Mouse (Mus musculus): Measurements from ENCODE around the gene Susd2. TPM values are rescaled to one million over a fixed set of nuclear protein-coding genes. Genes with fewer than 3 reads are reported as not detected.

Gene Susd2
- polyA plus RNA-seq, 1 experiment from 2014 or later: 2.1 TPM

- WGBS (ENCODE audit: insufficient replicate concordance): 76% methylated on average over 7 of the region's 7 CpGs
- no peak overlapping the region for H3K27ac ChIP-seq (ENCODE audit: low read depth, low read length)
Observed at GRCm38 (mm10) chr10:75676819-75677565, 33.2 kb upstream of the Susd2 start.

DNA sequence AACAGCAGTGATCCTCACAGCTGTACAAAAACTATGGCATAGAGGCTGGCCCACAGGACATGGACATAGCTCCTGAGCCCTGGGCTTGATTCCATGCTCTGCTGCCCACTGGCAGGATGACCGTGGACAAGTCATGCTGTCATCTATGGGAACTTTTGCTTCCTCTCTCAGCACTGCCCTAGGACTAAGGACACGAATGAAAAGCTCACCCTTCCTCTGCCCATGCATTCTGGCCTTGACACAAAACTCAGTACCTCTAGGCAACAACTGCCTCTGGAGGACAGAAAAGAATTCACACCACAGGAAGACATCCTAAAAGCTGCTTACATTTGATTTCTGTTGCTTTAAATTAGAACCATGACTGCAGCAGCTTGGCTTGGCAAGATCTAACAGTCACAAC is 32.5 kb upstream of the Susd2 start:
- Histone ChIP-seq H3K27ac (ENCODE audit: low read depth, low read length) (no peak overlapping the region), H3K9me3 (replicated peaks; ENCODE audit: control insufficient read depth, low read length) (no peaks in the 10 kb centered on the region), H3K4me3 (ENCODE audit: low read depth, low read length) (no peak overlapping the region), H3K36me3 (ENCODE audit: control insufficient read depth, insufficient read depth, low read length) (0 out of 2 replicates have a peak, but pooled peaks cover 2% of the 10 kb centered on the region), H3K4me1 (ENCODE audit: control insufficient read depth, insufficient read depth, low read length) (0 out of 2 replicates have a peak, but pooled peaks cover 4% of the 10 kb centered on the region), H3K9ac (ENCODE audit: low read depth, low read length) (no peak overlapping the region), H3K27me3 (ENCODE audit: control insufficient read depth, insufficient read depth, low read length) (no peaks in the 10 kb centered on the region), H3K4me2 (no peak overlapping the region)
- ATAC-seq (replicated peaks; ENCODE audit: insufficient number of reproducible peaks, low FRiP score, low TSS enrichment): no peak
- 70% methylated on average over 2 of the region's 2 CpGs for WGBS (ENCODE audit: insufficient replicate concordance)

More at GRCm38 (mm10) chr10:75676819-75677565, 33.2 kb upstream of the Susd2 start:
- ATAC-seq (replicated peaks; ENCODE audit: insufficient number of reproducible peaks, low FRiP score, low TSS enrichment): no peak
- H3K27me3 ChIP-seq (ENCODE audit: control insufficient read depth, insufficient read depth, low read length): no peaks in the 10 kb centered on the region
- 0 out of 2 replicates have a peak, but pooled peaks cover 4% of the 10 kb centered on the region for H3K4me1 ChIP-seq (ENCODE audit: control insufficient read depth, insufficient read depth, low read length)
- no peak overlapping the region for H3K4me3 ChIP-seq (ENCODE audit: low read depth, low read length)
- 0 out of 2 replicates have a peak, but pooled peaks cover 2% of the 10 kb centered on the region for H3K36me3 ChIP-seq (ENCODE audit: control insufficient read depth, insufficient read depth, low read length)
- H3K9me3 ChIP-seq (replicated peaks; ENCODE audit: control insufficient read depth, low read length): no peaks in the 10 kb centered on the region
- no peak overlapping the region for H3K9ac ChIP-seq (ENCODE audit: low read depth, low read length)
- H3K4me2 ChIP-seq: no peak overlapping the region

GRCm38 (mm10) chr10:75675594-75675993 is 31.8 kb upstream of the Susd2 start:
- no peak overlapping the region for H3K4me3 ChIP-seq (ENCODE audit: low read depth, low read length)
- 92% methylated on average over 8 of the region's 8 CpGs for WGBS (ENCODE audit: insufficient replicate concordance)
- H3K9ac ChIP-seq (ENCODE audit: low read depth, low read length): no peak overlapping the region
- no peak for ATAC-seq (replicated peaks; ENCODE audit: insufficient number of reproducible peaks, low FRiP score, low TSS enrichment)
- H3K9me3 ChIP-seq (replicated peaks; ENCODE audit: control insufficient read depth, low read length): no peaks in the 10 kb centered on the region
- H3K4me1 ChIP-seq (ENCODE audit: control insufficient read depth, insufficient read depth, low read length): 0 out of 2 replicates have a peak, but pooled peaks cover 4% of the 10 kb centered on the region
- no peaks in the 10 kb centered on the region for H3K27me3 ChIP-seq (ENCODE audit: control insufficient read depth, insufficient read depth, low read length)
- H3K36me3 ChIP-seq (ENCODE audit: control insufficient read depth, insufficient read depth, low read length): 0 out of 2 replicates have a peak, but pooled peaks cover 2% of the 10 kb centered on the region
- no peak overlapping the region for H3K4me2 ChIP-seq
- no peak overlapping the region for H3K27ac ChIP-seq (ENCODE audit: low read depth, low read length)

DNA sequence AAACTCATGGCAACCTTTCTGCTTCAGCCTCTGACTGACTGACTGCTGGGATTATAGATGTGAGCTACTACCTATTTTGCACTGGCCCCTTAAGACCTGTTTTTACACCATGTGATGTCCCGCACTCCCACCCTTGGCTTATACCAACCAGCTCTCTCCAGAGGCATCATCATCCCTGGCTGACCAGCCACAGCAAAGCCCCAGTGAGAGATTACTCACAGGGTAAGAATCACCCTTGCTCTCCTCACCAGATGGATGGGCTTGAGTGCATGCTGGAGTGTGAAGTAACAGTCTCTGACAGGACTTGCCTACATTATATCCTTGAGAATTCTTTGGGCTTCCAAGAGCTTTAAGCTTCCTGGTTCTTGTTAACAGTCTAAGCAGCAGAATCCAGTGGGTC is 26.1 kb upstream of the Susd2 start:
- peaks cover 18% of the 10 kb centered on the region for H3K4me1 ChIP-seq (ENCODE audit: control insufficient read depth, insufficient read depth, low read length)
- no peak overlapping the region for H3K27ac ChIP-seq (ENCODE audit: low read depth, low read length)
- H3K9me3 ChIP-seq (replicated peaks; ENCODE audit: control insufficient read depth, low read length): no peaks in the 10 kb centered on the region
- H3K27me3 ChIP-seq (ENCODE audit: control insufficient read depth, insufficient read depth, low read length): peaks cover 10% of the 10 kb centered on the region
- H3K9ac ChIP-seq (ENCODE audit: low read depth, low read length): no peak overlapping the region
- 94% methylated on average over 1 of the region's 1 CpGs for WGBS (ENCODE audit: insufficient replicate concordance)
- ATAC-seq (replicated peaks; ENCODE audit: insufficient number of reproducible peaks, low FRiP score, low TSS enrichment): no peak
- H3K4me3 ChIP-seq (ENCODE audit: low read depth, low read length): no peak overlapping the region
- H3K36me3 ChIP-seq (ENCODE audit: control insufficient read depth, insufficient read depth, low read length): no peaks in the 10 kb centered on the region; the same call in 1 of the 2 replicates
- no peak overlapping the region for H3K4me2 ChIP-seq

DNA sequence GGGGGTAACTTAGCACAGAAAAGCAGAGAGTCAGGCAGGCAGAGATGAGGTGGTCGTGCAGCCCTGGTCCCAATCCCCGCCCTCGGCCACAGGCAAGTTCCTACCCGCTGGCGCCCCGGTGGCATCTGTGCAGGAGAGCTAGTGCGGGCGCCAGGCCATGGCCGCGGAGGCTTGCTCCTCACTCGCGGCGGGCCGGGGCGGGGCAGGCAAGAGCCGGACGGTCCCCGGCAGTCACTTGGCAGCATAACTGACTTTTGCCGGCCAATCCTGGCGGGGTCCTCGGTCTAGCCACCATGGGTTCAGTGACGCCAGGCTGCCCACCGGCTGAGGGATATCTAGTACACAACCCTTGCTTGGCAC is 24.1 kb upstream of the Susd2 start:
- no peaks in the 10 kb centered on the region; the same call in 1 of the 2 replicates for H3K36me3 ChIP-seq (ENCODE audit: control insufficient read depth, insufficient read depth, low read length)
- peak overlapping the region; percentile 66 for H3K27ac ChIP-seq (ENCODE audit: low read depth, low read length)
- under 1% methylated on average over 22 of the region's 23 CpGs for WGBS (ENCODE audit: insufficient replicate concordance)
- H3K4me1 ChIP-seq (ENCODE audit: control insufficient read depth, insufficient read depth, low read length): peaks cover 18% of the 10 kb centered on the region
- H3K9me3 ChIP-seq (replicated peaks; ENCODE audit: control insufficient read depth, low read length): no peaks in the 10 kb centered on the region
- H3K9ac ChIP-seq (ENCODE audit: low read depth, low read length): peak overlapping the region; percentile 59
- peak overlapping the region; percentile 99 for H3K4me2 ChIP-seq
- H3K27me3 ChIP-seq (ENCODE audit: control insufficient read depth, insufficient read depth, low read length): peaks cover 10% of the 10 kb centered on the region
- peak overlapping the region; percentile 73 for H3K4me3 ChIP-seq (ENCODE audit: low read depth, low read length)
- peak; percentile 60; the same call in 1 of the 2 replicates for ATAC-seq (replicated peaks; ENCODE audit: insufficient number of reproducible peaks, low FRiP score, low TSS enrichment)

- H3K36me3 ChIP-seq (ENCODE audit: control insufficient read depth, insufficient read depth, low read length): no peaks in the 10 kb centered on the region; the same call in 1 of the 2 replicates
- peak overlapping the region; percentile 59 for H3K9ac ChIP-seq (ENCODE audit: low read depth, low read length)
- peaks cover 10% of the 10 kb centered on the region for H3K27me3 ChIP-seq (ENCODE audit: control insufficient read depth, insufficient read depth, low read length)
- peaks cover 18% of the 10 kb centered on the region for H3K4me1 ChIP-seq (ENCODE audit: control insufficient read depth, insufficient read depth, low read length)
- peak overlapping the region; percentile 73 for H3K4me3 ChIP-seq (ENCODE audit: low read depth, low read length)
- H3K27ac ChIP-seq (ENCODE audit: low read depth, low read length): peak overlapping the region; percentile 66
- H3K4me2 ChIP-seq: peak overlapping the region; percentile 99
- WGBS (ENCODE audit: insufficient replicate concordance): under 1% methylated on average over 63 of the region's 63 CpGs
- peak; percentile 65 for ATAC-seq (replicated peaks; ENCODE audit: insufficient number of reproducible peaks, low FRiP score, low TSS enrichment)
- H3K9me3 ChIP-seq (replicated peaks; ENCODE audit: control insufficient read depth, low read length): no peaks in the 10 kb centered on the region
Observed at GRCm38 (mm10) chr10:75667115-75667910, 23.5 kb upstream of the Susd2 start.

DNA sequence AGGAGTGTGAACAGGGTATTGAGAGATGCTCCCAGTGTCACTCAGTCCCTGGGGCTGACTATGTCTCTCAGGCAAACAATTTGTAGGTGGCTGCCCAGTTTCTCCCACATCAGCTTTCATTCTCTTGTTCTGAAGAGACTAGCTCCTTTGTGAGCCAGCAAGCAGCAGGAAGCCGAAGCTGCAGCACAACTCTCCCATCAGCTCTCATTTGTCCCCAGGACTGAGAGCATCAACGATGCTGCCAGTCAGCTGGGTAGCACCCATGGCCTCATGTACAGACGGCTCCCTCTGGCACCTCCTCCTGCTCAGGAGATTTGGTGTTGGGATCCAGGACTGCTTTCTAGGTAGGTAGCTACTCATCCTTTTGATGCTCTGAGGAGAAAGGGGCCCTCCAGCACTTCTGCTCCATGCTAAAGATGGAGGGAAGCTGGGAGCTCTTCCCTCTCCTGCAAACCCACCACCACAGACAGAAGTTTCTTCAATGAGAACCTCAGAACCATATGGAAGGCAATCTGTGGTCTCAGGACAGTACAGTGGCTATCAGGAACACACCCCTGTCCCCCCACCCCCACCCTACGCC is 22.7 kb upstream of the Susd2 start:
- Histone ChIP-seq H3K36me3 (ENCODE audit: control insufficient read depth, insufficient read depth, low read length) (no peaks in the 10 kb centered on the region; the same call in none of the 2 replicates), H3K4me1 (ENCODE audit: control insufficient read depth, insufficient read depth, low read length) (peaks cover 18% of the 10 kb centered on the region), H3K9ac (ENCODE audit: low read depth, low read length) (peak overlapping the region; percentile 59), H3K27ac (ENCODE audit: low read depth, low read length) (no peak overlapping the region), H3K9me3 (replicated peaks; ENCODE audit: control insufficient read depth, low read length) (no peaks in the 10 kb centered on the region), H3K27me3 (ENCODE audit: control insufficient read depth, insufficient read depth, low read length) (peaks cover 10% of the 10 kb centered on the region), H3K4me2 (peak overlapping the region; percentile 99), H3K4me3 (ENCODE audit: low read depth, low read length) (peak overlapping the region; percentile 73)
- no peak for ATAC-seq (replicated peaks; ENCODE audit: insufficient number of reproducible peaks, low FRiP score, low TSS enrichment)
- 37% methylated on average over 4 of the region's 4 CpGs for WGBS (ENCODE audit: insufficient replicate concordance)

DNA sequence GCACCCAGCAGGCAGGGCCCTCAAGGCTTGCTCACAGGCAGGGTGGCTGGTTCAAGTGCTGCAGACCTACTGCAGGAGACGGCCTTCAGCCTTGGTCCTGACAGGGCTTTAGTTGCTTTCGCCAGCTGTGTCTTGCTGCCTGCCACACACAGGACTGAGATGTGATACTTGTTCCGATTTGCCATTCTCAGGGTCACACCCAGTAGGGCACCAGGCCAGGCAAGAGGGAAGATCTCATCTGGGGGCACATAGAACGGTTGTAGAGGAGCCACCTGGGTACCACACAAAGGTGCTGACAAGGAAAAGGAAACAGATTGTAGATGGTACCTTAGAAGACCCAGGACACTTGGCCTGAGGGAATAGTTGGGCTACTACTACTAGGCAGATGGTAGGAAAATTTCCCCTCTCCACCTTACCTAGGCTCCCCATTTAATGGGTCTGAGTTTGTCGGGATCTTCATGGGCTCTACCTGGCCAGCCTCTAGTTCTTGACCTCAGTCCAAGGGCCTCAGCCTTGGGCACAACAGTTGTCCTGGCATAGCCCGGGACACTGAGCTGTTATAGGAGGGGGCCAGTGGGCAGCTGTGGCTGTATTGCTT is 21.0 kb upstream of the Susd2 start:
- ATAC-seq (replicated peaks; ENCODE audit: insufficient number of reproducible peaks, low FRiP score, low TSS enrichment): no peak
- H3K27me3 ChIP-seq (ENCODE audit: control insufficient read depth, insufficient read depth, low read length): peaks cover 10% of the 10 kb centered on the region
- H3K4me2 ChIP-seq: no peak overlapping the region
- H3K4me3 ChIP-seq (ENCODE audit: low read depth, low read length): no peak overlapping the region
- H3K4me1 ChIP-seq (ENCODE audit: control insufficient read depth, insufficient read depth, low read length): peaks cover 18% of the 10 kb centered on the region
- H3K9ac ChIP-seq (ENCODE audit: low read depth, low read length): no peak overlapping the region
- 87% methylated on average over 6 of the region's 6 CpGs for WGBS (ENCODE audit: insufficient replicate concordance)
- peaks cover 3% of the 10 kb centered on the region for H3K36me3 ChIP-seq (ENCODE audit: control insufficient read depth, insufficient read depth, low read length)
- H3K27ac ChIP-seq (ENCODE audit: low read depth, low read length): no peak overlapping the region
- no peaks in the 10 kb centered on the region for H3K9me3 ChIP-seq (replicated peaks; ENCODE audit: control insufficient read depth, low read length)
